Comparison of ENCODE assay signal across 9 mouse cellular contexts in genomic region chr9:46151704-46152040, GRCm38 (mm10).
DNase-seq lines count a peak whose midpoint lies in the region; ATAC-seq and TF ChIP-seq lines count a peak whose summit lies in the region.
"Had no signal": no experiment of that assay in that cellular context is flagged by ENCODE, and none has a peak within 500 bp of the region (broad histone marks: within the 10 kb centered on the region; RNA-seq: fewer than 3 reads in every experiment).

No protein-coding gene starts in this region.

- H3K36me3 ChIP-seq in liver, postnatal 0 days (replicated peaks; ENCODE audit: insufficient read depth, low read length), result no peaks in the 10 kb centered on the region
- 0 out of 2 replicates have a peak, but pooled peaks cover 8% of the 10 kb centered on the region for H3K36me3 ChIP-seq in liver, embryonic 12.5 days
- H3K36me3 ChIP-seq in heart, postnatal 0 days (replicated peaks; ENCODE audit: control insufficient read depth, insufficient read depth, low read length), result peaks cover 5% of the 10 kb centered on the region; the same call in 1 of the 2 replicates
- H3K36me3 ChIP-seq in small intestine, adult 2 months (ENCODE audit: control insufficient read depth, insufficient read depth, low read length), result peaks cover 4% of the 10 kb centered on the region
- H3K36me3 ChIP-seq: neural tube, embryonic 13.5 days had no signal

- TF ChIP-seq CTCF in liver, postnatal 0 days (IDR thresholded peaks at IDR 0.05; ENCODE audit: low read depth), result no peak
- TF ChIP-seq CTCF in heart, postnatal 0 days (IDR thresholded peaks at IDR 0.05; ENCODE audit: low read depth), result no peak
- no peak for TF ChIP-seq CTCF in small intestine, adult 2 months (IDR thresholded peaks at IDR 0.05; ENCODE audit: extremely low read depth, insufficient read length, insufficient replicate concordance, low read depth, low read length)

- ATAC-seq in liver, postnatal 0 days, result no peak
- ATAC-seq in liver, embryonic 12.5 days, result no peak
- ATAC-seq in heart, postnatal 0 days (ENCODE audit: insufficient read depth, low read depth), result no peak

- H3K9ac ChIP-seq in liver, postnatal 0 days (replicated peaks), result no peak overlapping the region
- H3K9ac ChIP-seq in liver, embryonic 12.5 days, result no peak overlapping the region
- H3K9ac ChIP-seq in heart, postnatal 0 days (replicated peaks; ENCODE audit: low read depth, low read length), result no peak overlapping the region
- H3K9ac ChIP-seq: neural tube, embryonic 13.5 days had no signal

- no peaks in the 10 kb centered on the region for H3K27me3 ChIP-seq in liver, postnatal 0 days (ENCODE audit: insufficient read depth, low read length)
- H3K27me3 ChIP-seq in liver, embryonic 12.5 days (replicated peaks), result no peaks in the 10 kb centered on the region
- H3K27me3 ChIP-seq in heart, postnatal 0 days (ENCODE audit: control insufficient read depth, insufficient read depth, low read length), result no peaks in the 10 kb centered on the region
- H3K27me3 ChIP-seq in small intestine, adult 2 months (ENCODE audit: control insufficient read depth, insufficient read depth, low read length), result no peaks in the 10 kb centered on the region
- H3K27me3 ChIP-seq: neural tube, embryonic 13.5 days had no signal

- H3K4me3 ChIP-seq in liver, postnatal 0 days (ENCODE audit: low read depth, low read length), result no peak overlapping the region
- H3K4me3 ChIP-seq in liver, embryonic 12.5 days, result no peak overlapping the region
- no peak overlapping the region for H3K4me3 ChIP-seq in brown adipose tissue, adult 24 weeks (ENCODE audit: insufficient read depth, low read depth, low read length)
- no peak overlapping the region for H3K4me3 ChIP-seq in heart, postnatal 0 days (ENCODE audit: low read depth, low read length)
- no peak overlapping the region for H3K4me3 ChIP-seq in small intestine, adult 2 months (ENCODE audit: low read depth, low read length)
- H3K4me3 ChIP-seq: neural tube, embryonic 13.5 days had no signal

- no peak for TF ChIP-seq EP300 in liver, postnatal 0 days (IDR thresholded peaks at IDR 0.05; ENCODE audit: low read depth)
- TF ChIP-seq EP300 in heart, postnatal 0 days (IDR thresholded peaks at IDR 0.05; ENCODE audit: low read depth), result no peak

- H3K4me2 ChIP-seq in liver, postnatal 0 days (ENCODE audit: low read depth, low read length), result no peak overlapping the region
- H3K4me2 ChIP-seq in liver, embryonic 12.5 days, result no peak overlapping the region
- no peak overlapping the region for H3K4me2 ChIP-seq in heart, postnatal 0 days (ENCODE audit: low read depth, low read length)
- H3K4me2 ChIP-seq: neural tube, embryonic 13.5 days had no signal

- WGBS in liver, postnatal 0 days (ENCODE audit: insufficient replicate concordance), result 81% methylated on average over 6 of the region's 6 CpGs
- WGBS in liver, embryonic 12.5 days (ENCODE audit: insufficient replicate concordance), result 80% methylated on average over 6 of the region's 6 CpGs
- 59% methylated on average over 6 of the region's 6 CpGs for WGBS in heart, postnatal 0 days
- WGBS in small intestine, adult 2 months, result 81% methylated on average over 6 of the region's 6 CpGs

- DNase-seq in liver, postnatal 0 days, result no peak
- no peak for DNase-seq in heart, postnatal 0 days (ENCODE audit: low spot score)
- DNase-seq in neural tube, embryonic 10.5 days (ENCODE audit: extremely low spot score, low spot score), result no peak
- DNase-seq in left cerebral cortex, postnatal 10 days (ENCODE audit: extremely low spot score in 1 of 2, low spot score in 2 of 2), result no peak
- DNase-seq in ovary, adult 18-20 months (ENCODE audit: low spot score), result no peak

- no peak for TF ChIP-seq POLR2A in small intestine, adult 2 months (IDR thresholded peaks at IDR 0.05; ENCODE audit: low read depth, low read length)

- peaks cover 38% of the 10 kb centered on the region for H3K4me1 ChIP-seq in liver, postnatal 0 days (ENCODE audit: insufficient read depth)
- peaks cover 73% of the 10 kb centered on the region for H3K4me1 ChIP-seq in liver, embryonic 12.5 days
- H3K4me1 ChIP-seq in brown adipose tissue, adult 24 weeks (ENCODE audit: control insufficient read depth, insufficient read depth, insufficient read length, low read length), result peaks cover 41% of the 10 kb centered on the region
- H3K4me1 ChIP-seq in heart, postnatal 0 days (ENCODE audit: control insufficient read depth, insufficient read depth), result peaks cover 55% of the 10 kb centered on the region
- H3K4me1 ChIP-seq in small intestine, adult 2 months (ENCODE audit: control insufficient read depth, insufficient read depth, insufficient read length, low read length), result peaks cover 28% of the 10 kb centered on the region

- H3K9me3 ChIP-seq in liver, postnatal 0 days (ENCODE audit: low read length), result no peaks in the 10 kb centered on the region
- no peaks in the 10 kb centered on the region for H3K9me3 ChIP-seq in liver, embryonic 12.5 days (replicated peaks)
- no peaks in the 10 kb centered on the region for H3K9me3 ChIP-seq in heart, postnatal 0 days (replicated peaks; ENCODE audit: control insufficient read depth, low read length)
- H3K9me3 ChIP-seq: neural tube, embryonic 13.5 days had no signal

- intact Hi-C loops in left cerebral cortex, postnatal 10 days (cut with DNase I), result no loop called here

- peak overlapping the region; percentile 19; the same call in 1 of the 2 replicates for H3K27ac ChIP-seq in liver, postnatal 0 days (ENCODE audit: low read depth)
- no peak overlapping the region for H3K27ac ChIP-seq in liver, embryonic 12.5 days
- peak overlapping the region; percentile 5; the same call in 1 of the 2 replicates for H3K27ac ChIP-seq in brown adipose tissue, adult 24 weeks (replicated peaks; ENCODE audit: low read depth, low read length)
- peak overlapping the region; percentile 74 for H3K27ac ChIP-seq in heart, postnatal 0 days (ENCODE audit: low read depth)
- H3K27ac ChIP-seq in small intestine, adult 2 months (ENCODE audit: insufficient read depth, low read depth, low read length), result 0 out of 2 replicates have a peak overlapping the region, but pooled peaks have one; percentile 47
- H3K27ac ChIP-seq: neural tube, embryonic 13.5 days had no signal
